Mouse (Mus musculus) heart, adult 8-10 months (tissue): ENCODE measurements around the gene Mapk1ip1l. TPM values are rescaled to one million over a fixed set of nuclear protein-coding genes. Genes with fewer than 3 reads are reported as not detected.

Source experiments
- DNase-seq: peaks from one replicate; pipeline ENCODE4 v3.0.0; 2022; ENCODE audit warnings: low spot score
- total RNA-seq, 4 experiments: library from RNA; stranded (reverse); gene quantifications; 2 replicates each; pipeline ENCODE4 v1.2.4; 2022

Gene Mapk1ip1l
- total RNA-seq, 4 experiments from 2014 or later, result 21.8 to 35.6 (median 30.7) TPM

DNA sequence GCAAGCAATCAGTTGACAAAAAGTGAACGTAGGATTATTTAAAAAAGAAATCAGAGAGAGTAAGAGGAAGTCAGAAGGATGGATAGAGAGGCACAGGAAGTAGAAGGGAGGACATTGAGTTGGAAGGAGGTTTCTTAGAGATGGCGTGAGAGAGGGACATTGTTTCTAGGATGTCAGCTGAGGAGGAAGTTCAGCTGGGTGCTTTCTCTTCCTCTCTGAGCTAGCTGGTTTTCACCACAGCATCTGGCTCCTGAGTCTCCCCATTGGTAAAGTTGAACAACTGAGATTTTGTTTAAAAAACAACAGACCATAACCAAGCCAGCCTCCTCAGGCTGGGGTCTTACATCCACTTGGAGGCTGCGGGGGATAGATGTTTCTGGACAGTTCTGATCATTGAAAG lies 61.5 kb downstream of the Mapk1ip1l start:
- no peak for DNase-seq

DNA sequence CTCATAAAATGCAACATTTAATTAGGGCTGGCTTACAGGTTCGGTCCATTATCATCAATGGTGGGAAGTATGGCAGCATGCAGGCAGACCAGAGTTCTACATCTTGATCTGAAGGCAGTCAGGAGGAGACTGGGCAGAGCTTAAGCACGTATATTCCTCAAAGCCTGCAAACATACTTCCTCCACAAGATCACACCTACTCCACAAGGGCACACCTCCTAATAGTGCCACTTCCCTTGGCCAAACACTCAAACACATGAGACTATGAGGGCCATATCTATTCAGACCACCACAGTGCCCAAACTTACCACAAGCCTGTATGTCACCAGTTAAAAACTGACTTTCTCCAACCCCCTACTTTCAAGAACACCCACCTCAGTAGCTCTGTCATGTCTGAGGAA lies 63.4 kb downstream of the Mapk1ip1l start:
- no peak for DNase-seq

DNA sequence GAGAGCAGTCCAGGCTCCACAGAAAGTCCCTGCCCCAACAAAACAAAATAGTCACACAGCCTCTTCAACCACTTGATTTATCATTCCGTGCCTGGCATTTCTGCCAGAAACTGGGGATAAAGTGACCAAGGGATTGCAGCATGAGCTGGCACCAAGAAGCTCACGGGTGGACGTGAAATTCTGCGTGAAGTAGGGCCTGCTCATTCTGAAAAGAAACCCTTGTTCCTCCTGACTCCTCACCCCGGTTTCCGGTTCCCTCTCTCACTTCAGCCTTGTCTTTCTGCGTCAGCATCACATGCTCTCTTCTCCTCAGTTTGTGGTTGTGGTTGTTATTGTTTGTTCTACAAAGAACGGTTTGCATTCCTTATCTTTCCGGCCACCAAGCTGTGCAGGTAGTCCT lies 63.8 kb downstream of the Mapk1ip1l start:
- DNase-seq, result no peak

DNA sequence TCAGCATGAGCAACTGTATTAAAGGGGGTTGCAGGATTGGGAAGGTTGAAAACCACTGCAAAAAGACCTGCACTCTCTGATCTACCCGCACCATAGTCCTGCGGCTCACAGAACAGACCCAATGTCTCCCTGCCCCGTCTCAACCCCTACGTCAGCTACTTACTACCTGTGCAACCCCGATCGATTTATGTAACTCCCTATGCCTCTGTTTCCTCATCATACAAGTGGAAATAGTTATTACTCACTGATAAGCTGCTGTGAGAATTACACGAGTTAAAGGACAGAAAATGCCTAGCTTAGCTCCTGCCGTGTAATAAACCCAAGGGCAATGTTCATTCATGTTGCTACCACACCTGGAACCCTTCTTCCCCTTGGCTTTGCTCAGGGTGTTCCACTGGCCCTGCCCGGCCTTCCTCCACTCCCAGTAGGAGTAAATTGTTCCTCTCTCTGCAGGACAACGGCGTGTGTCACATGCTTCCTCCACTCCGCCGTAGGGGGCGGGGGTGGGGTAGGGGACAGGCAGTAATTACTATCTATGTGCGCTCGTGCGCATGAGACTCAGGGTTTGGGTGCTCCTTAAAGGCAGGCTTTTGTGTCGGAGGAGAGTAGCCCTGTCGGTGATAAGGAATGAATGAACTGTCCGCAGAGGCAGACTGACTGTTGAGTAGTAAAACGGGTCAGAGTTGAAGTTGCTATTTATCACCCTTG lies 66.8 kb downstream of the Mapk1ip1l start:
- no peak for DNase-seq

DNA sequence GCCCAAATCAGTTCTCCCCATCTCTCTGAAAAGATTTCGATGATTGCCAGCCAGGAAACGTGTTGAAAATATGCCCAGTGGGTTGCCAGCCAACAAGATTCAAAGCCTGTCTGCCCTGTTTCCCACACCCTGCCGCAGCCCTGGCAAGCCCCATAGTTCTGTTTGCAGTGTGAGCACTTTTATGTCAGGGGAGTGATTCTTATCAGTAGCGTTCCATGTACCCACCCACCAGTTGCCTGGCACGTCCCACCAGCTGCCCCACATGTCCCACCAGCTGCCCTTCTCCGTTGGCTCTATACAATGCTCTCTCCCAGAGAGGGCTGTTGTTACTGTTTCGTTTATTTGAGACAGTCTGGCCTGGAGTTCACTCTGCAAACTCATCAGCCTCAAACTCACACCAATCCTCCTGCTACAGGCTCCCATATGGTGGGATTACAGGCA lies 68.8 kb downstream of the Mapk1ip1l start:
- no peak for DNase-seq

DNA sequence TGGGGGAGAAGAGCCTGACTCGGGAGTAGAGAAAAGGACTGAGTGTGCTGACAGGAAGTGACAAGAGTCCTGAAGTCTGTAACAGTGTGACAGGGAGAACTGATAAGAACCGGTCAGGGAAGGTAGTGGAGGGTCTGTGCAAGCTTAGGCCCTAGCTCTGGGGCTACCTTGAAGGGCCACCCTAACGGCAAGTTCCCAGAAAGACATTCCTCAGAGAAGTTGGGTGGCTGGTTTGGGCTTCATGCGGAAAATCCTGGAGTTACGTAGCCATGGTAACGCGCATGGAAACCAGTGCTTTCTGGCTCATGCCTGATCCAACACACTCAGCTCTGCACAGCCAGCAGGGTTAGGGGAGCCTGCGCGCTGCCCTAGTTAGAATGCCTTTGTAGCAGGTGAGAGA lies 69.4 kb downstream of the Mapk1ip1l start, which contains the start of gene Lgals3:
Lgals3 (plus strand) TSS at position 291 of the 400 bp plus-strand sequence.
- DNase-seq, result no peak

DNA sequence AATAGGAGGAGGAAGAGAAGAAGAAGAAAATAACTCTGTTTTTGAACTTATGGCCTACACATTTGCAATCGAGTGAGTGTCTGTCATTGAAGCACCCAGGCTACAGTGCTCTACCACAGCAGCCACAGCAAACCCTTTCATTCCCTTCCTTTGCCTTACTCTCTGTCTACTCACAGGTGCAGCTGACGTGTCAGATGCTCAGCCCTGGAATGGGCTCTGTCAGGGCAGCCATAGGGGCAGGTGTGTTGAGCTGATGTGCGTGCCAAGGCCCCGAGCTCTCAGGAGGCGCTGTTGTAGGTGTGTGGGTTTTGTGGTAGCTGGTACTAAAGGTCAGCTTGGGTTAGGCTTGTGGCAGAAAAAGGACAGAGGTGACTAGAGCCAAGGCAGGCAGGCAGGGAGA lies 71.7 kb downstream of the Mapk1ip1l start:
- DNase-seq, result no peak

DNA sequence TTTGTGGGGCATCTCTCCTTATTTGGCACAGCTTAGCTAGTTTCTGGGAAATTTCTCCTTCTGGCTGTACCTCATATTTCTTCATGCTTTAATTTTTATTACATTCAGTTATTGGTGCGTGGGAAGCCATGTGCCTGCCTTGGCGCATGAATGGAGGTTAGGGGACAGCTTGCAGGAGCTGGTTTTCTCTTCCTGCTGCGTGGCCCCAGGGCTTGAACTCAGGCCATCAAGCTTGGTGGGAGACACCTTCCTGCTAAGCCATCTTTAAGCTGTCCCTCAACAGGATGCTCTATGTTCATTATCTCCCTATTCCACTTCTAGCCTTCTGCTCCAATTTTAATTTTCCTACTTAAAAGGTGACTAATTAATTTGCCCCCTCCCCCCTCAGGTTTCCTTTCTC lies 72.7 kb downstream of the Mapk1ip1l start:
- DNase-seq, result no peak

DNA sequence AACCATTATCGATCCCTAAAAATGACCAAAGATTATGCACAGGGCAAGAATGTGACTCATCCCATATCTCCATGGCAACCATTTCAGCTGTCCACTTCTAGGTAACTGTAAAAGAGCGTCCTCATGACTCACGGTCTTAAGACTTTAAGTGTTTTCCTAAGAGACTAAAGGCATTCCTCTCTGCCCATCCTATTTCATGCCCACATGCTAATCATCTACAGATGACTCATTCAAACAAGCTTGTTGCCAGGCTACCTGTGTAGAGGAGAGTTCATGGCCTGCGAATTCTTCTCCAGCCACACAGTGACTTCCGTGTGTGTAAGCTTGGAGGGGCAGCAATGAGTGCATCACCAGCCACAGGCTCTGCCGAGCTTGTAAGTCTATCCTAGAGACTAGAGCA lies 73.6 kb downstream of the Mapk1ip1l start:
- DNase-seq, result no peak

Other genes starting within 250 kb of the Mapk1ip1l start
- 1 to 10 TPM; 5.5 to 6.8 (median 6.4) TPM for gene Gch1, start 108.9 kb upstream of the Mapk1ip1l start, total RNA-seq
- gene Wdhd1, start 21.4 kb upstream of the Mapk1ip1l start, total RNA-seq, result 1 to 10 TPM in 1 of 4 experiments, under 1 TPM in 3; 0.57 to 1.1 (median 0.78) TPM
- 10 to 100 TPM; 12.7 to 14.2 (median 13.5) TPM for gene Socs4, start 21.3 kb upstream of the Mapk1ip1l start, total RNA-seq
- gene Lgals3, start 69.5 kb downstream of the Mapk1ip1l start, total RNA-seq, result 1 to 10 TPM; 4.0 to 6.1 (median 5.1) TPM
- under 1 TPM in 3 of 4 experiments, not detected in 1; 0.60 to 0.75 (median 0.63) TPM for gene Dlgap5, start 120.1 kb downstream of the Mapk1ip1l start, total RNA-seq
- 10 to 100 TPM in 3 of 4 experiments, 1 to 10 TPM in 1; 9.4 to 12.1 (median 11.6) TPM for gene Fbxo34, start 152.2 kb downstream of the Mapk1ip1l start, total RNA-seq